ENCODE assay signal across 18 mouse cellular contexts in genomic region chr17:83907538-83907937, GRCm38 (mm10). TPM values are rescaled to one million over a fixed set of nuclear protein-coding genes. Genes with fewer than 3 reads are reported as not detected.
DNase-seq lines count a peak whose midpoint lies in the region; ATAC-seq and TF ChIP-seq lines count a peak whose summit lies in the region.
"Had no signal": no experiment of that assay in that cellular context is flagged by ENCODE, and none has a peak within 500 bp of the region (broad histone marks: within the 10 kb centered on the region; RNA-seq: fewer than 3 reads in every experiment).

No protein-coding gene starts in this region.

- no peak for TF ChIP-seq EP300 in heart, adult 2 months (IDR thresholded peaks at IDR 0.05; ENCODE audit: insufficient read depth, low read depth, low read length)

- H3K36me3 ChIP-seq in heart, adult 2 months (ENCODE audit: control insufficient read depth, insufficient read depth, low read length), result no peaks in the 10 kb centered on the region
- peaks cover 15% of the 10 kb centered on the region for H3K36me3 ChIP-seq in G1E (replicated peaks)
- H3K36me3 ChIP-seq: heart, embryonic 12.5 days; hindbrain, embryonic 15.5 days had no signal

- H3K4me1 ChIP-seq in heart, adult 2 months (ENCODE audit: control insufficient read depth, insufficient read depth, low read length), result peaks cover 15% of the 10 kb centered on the region
- peaks cover 92% of the 10 kb centered on the region for H3K4me1 ChIP-seq in G1E (ENCODE audit: insufficient read depth, low read depth, low read length)
- H3K4me1 ChIP-seq: forebrain, embryonic 13.5 days had no signal

- DNase-seq in heart, adult 2 months, result no peak
- no peak for DNase-seq in heart, postnatal 14 days
- DNase-seq in G1E (ENCODE audit: low spot score) (no peak), adipocyte (ENCODE audit: low spot score) (peak; percentile 53)
- DNase-seq in kidney, adult 9 months, result no peak
- no peak for DNase-seq in cerebellum, adult 9-11 months
- DNase-seq: adrenal gland, postnatal 10 days; cerebellum, adult 11 months; cerebellum, adult 8-10 months; cerebellum, postnatal 25 days; forebrain, postnatal 0 days; gastrocnemius, postnatal 14 days; heart, postnatal 36 days had no signal

- 87% methylated on average over 3 of the region's 3 CpGs for WGBS in heart, adult 2 months

- TF ChIP-seq CTCF in heart, adult 2 months (IDR thresholded peaks at IDR 0.05), result no peak
- TF ChIP-seq CTCF in G1E (IDR thresholded peaks at IDR 0.05; ENCODE audit: low read depth, low read length), result no peak

- no peak overlapping the region for H3K9ac ChIP-seq in heart, adult 2 months (ENCODE audit: low read depth, low read length)
- H3K9ac ChIP-seq: forebrain, embryonic 13.5 days; forebrain, postnatal 0 days; heart, embryonic 12.5 days; hindbrain, embryonic 15.5 days had no signal

- no peak overlapping the region for H3K4me3 ChIP-seq in heart, adult 2 months
- peak overlapping the region; percentile 56; the same call in 1 of the 2 replicates for H3K4me3 ChIP-seq in G1E (ENCODE audit: low read depth, low read length)
- H3K4me3 ChIP-seq: forebrain, embryonic 13.5 days; heart, embryonic 12.5 days; hindbrain, embryonic 15.5 days had no signal

- H3K79me2 ChIP-seq in heart, adult 2 months (replicated peaks; ENCODE audit: control insufficient read depth, insufficient read depth, low read length), result no peaks in the 10 kb centered on the region

- ATAC-seq in G1E (ENCODE audit: extremely low read depth, insufficient number of reproducible peaks, low FRiP score, poor library complexity, severe bottlenecking), result no peak
- ATAC-seq in megakaryocyte progenitor cell, adult 5-6 weeks (replicated peaks; ENCODE audit: poor library complexity), result peak; percentile 15; the same call in 1 of the 2 replicates
- ATAC-seq: forebrain, embryonic 13.5 days; forebrain, postnatal 0 days had no signal

- H3K27me3 ChIP-seq in heart, adult 2 months (ENCODE audit: control insufficient read depth, insufficient read depth, low read length), result no peaks in the 10 kb centered on the region
- no peaks in the 10 kb centered on the region for H3K27me3 ChIP-seq in G1E (ENCODE audit: insufficient read depth, low read length)
- H3K27me3 ChIP-seq: forebrain, embryonic 13.5 days; heart, embryonic 12.5 days; hindbrain, embryonic 15.5 days had no signal

- no peak for TF ChIP-seq POLR2A in heart, adult 2 months (IDR thresholded peaks at IDR 0.05; ENCODE audit: insufficient read depth, low read depth, low read length)

- intact Hi-C loops in heart, adult 2 months (cut with DNase I), result no loop called here
- intact Hi-C loops in heart, postnatal 14 days (cut with DNase I), result no loop called here

- H3K9me3 ChIP-seq in G1E (replicated peaks), result no peaks in the 10 kb centered on the region
- H3K9me3 ChIP-seq: forebrain, embryonic 13.5 days; hindbrain, embryonic 15.5 days had no signal

- peak overlapping the region; percentile 58 for H3K27ac ChIP-seq in heart, adult 2 months
- H3K27ac ChIP-seq: forebrain, embryonic 13.5 days; hindbrain, embryonic 15.5 days had no signal

RNA-seq across cellular contexts. Expression of gene Haao, which starts 59.8 kb away (rescaled TPM):
- under 1 TPM; 0.25 to 0.29 TPM for total RNA-seq in heart, adult 2 months (2021)
- polyA plus RNA-seq in heart, adult 2 months (2012; rRNA removed), result 1.2 and 1.4 TPM in 2 replicates
- not detected for total RNA-seq in heart, postnatal 14 days (2021)
- total RNA-seq in G1E (2014; fragmentation: Nextera tagmentation), result 4.8 and 11.9 TPM in 2 replicates
- 0.05 and 0.17 TPM in 2 replicates for total RNA-seq in G1E (2017)
- 1.1 and 1.5 TPM in 2 replicates for polyA plus RNA-seq in G1E (2012)
- total RNA-seq in megakaryocyte progenitor cell, adult 5-6 weeks (2015), result 21.6 and 34.9 TPM in 2 replicates
- 22.0 and 22.2 TPM in 2 replicates for total RNA-seq in megakaryocyte progenitor cell, adult 5-6 weeks (2017)
- total RNA-seq: forebrain, postnatal 0 days; gastrocnemius, postnatal 14 days had no signal
- polyA plus RNA-seq: forebrain, embryonic 13.5 days; forebrain, postnatal 0 days; hindbrain, embryonic 11.5 days had no signal
